Mouse (Mus musculus) cerebellum, adult 11 months (tissue): Measurements from ENCODE around the gene Tmc8.
"Not testable (repeated sequence)": the region's sequence is repeated elsewhere in the genome, so short reads cannot be mapped to it uniquely, and the experiment has no call there.

ENCODE experiments used
- DNase-seq: peaks from one replicate; pipeline ENCODE4 v3.0.0; 2022

Gene Tmc8

DNA sequence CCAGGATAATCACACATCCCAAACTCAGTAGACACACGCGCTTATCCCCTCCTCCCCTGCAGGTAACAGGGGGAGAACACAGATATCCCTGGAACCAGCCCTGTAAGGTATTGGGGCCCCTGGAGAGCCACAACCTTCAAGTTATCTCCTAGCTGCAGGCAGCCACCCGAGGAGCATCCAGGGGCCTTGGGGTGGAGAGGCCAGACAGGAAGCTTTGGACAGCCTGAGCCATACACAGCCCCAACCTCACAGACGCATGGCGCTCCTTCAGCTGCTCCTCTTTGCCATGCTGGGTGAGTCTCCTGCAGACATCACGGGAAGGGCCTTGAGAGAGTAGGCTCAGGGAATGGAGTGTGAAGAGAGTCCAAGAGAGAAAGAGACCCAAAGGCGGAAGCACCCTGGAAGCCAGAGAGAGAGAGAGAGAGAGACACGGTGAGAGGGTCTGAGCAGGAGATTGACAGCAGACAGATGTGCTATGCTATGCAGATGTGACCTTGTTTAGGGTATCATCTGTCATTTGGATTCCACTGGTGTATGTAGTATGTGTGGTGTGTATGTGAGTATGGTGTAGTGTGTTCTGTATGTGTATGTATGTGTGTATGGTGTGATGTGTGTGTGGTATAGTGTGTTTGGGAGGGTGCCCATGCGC lies 15.8 kb downstream of the Tmc8 start, which contains the start of gene 6030468B19Rik:
6030468B19Rik (plus strand) TSS at position 150 of the 649 bp plus-strand sequence.
- no peak for DNase-seq

DNA sequence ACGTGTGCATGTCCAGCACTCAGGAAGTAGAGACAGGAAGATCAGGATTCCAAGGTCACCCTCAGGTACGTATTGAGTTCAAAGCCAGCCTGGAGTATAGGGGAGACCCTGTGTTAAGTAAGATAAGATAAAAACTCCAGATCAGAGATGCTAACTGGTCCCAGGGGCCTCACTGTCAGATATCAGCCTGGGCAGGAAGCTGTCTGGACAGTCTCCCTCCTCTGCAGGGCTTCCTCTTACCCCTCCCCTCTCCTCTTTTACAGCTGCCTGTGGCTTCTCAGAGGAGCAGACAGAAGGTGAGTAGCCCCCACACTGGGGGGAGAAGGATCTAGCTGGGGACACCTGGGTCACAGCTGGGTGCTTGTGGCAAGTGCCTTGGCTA lies 16.3 kb downstream of the Tmc8 start:
- DNase-seq: no peak

DNA sequence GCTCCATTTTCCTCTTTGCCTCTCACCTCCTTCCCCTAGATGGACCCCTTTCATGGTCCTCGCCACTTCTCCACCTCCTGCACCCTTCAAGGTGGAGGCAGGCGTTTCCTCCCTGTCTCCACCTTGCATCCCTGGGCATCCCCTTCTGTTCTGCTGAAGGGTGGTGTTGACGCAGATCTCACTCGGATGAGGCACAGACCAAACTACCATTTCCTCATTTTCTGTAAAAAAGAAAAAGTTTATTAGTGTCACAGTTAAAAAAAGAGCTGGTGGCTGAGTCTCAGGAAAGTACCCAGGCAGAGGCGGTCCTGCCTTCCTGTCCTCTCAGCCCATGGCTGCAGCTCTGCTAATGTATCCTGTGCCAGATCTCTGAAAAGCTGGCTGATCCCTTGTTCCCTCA lies 17.3 kb downstream of the Tmc8 start:
- DNase-seq: no peak

DNA sequence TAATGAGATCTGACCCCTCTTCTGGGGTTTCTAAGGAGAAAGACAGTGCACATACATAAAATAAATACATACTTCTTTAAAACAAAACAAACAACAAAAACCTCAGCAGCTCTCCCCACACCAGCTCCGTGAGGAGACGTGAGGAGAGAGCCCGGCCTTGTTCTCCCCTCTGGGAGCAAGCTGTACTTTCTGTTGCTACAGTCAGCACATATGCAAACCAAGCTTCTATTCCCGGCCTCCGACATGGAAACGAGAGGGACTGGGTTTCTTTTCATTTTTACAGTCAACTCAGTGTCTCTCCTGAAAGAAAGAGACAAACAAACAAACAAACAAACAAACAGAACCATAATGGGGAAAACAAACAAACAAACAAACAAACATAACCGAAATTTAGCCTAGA lies 18.2 kb downstream of the Tmc8 start:
- no peak for DNase-seq

DNA sequence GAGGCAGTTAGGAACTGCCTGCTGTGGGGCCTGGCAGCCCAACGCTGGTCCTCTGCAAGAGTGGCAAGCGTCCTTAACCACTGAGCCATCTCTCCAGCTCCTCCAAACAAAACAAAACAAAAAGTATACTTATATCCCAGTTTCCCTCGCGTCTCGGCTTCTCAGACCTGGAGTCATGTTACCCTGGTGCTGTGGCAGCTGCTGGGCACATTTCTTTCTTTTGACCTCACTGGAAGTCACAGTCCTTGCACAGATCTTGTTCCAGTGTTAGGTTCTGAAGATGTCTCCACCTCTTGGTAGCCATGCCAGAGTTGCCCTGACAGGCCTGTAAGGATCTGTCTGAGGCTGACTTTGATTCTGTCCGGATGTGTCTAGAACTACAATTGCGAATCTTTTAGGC lies 19.8 kb downstream of the Tmc8 start:
- no peak for DNase-seq

DNA sequence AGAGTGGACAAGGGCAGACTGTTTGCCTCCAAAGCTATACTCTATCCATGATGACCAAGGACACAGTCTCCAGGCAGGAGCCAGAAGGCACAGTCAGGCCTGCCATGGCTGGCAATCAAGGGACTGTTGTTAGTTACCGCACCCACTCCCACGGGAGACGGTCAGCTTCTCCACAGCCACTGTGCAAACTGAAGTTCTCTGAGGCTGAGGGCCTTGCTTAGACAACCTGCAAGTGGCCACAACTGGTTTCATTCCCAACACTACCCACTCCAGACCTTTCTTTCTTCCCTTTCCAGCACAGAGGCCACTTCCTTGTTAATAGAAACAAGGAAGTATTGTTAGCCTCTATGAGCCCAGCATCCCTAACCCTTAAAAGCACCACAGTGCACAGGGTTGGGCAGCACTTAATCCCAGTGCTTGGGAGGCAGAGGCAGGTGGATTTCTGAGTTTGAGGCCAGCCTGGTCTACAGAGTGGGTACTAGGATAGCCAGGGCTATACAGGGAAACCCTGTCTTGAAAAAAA lies 21.4 kb downstream of the Tmc8 start:
- no peak for DNase-seq

DNA sequence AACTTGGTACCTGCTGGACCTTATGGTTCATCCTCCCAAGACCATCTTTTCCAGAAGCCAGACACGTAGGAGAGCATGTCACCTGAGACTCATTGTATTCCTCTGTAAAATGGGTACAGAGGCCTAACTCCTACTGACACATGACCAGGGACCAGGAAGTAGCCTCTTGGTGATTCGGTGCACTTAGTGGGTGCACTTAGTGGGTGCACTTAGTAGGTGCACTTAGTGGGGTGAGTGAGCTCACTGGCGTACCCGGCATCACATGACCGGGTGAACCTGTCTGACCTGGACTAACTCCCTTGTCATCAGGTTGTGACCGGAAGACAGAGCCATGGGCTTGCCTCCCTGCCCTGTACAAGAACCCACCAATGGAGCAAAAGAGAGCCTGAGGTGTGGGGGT lies 24.9 kb downstream of the Tmc8 start:
- no peak for DNase-seq

DNA sequence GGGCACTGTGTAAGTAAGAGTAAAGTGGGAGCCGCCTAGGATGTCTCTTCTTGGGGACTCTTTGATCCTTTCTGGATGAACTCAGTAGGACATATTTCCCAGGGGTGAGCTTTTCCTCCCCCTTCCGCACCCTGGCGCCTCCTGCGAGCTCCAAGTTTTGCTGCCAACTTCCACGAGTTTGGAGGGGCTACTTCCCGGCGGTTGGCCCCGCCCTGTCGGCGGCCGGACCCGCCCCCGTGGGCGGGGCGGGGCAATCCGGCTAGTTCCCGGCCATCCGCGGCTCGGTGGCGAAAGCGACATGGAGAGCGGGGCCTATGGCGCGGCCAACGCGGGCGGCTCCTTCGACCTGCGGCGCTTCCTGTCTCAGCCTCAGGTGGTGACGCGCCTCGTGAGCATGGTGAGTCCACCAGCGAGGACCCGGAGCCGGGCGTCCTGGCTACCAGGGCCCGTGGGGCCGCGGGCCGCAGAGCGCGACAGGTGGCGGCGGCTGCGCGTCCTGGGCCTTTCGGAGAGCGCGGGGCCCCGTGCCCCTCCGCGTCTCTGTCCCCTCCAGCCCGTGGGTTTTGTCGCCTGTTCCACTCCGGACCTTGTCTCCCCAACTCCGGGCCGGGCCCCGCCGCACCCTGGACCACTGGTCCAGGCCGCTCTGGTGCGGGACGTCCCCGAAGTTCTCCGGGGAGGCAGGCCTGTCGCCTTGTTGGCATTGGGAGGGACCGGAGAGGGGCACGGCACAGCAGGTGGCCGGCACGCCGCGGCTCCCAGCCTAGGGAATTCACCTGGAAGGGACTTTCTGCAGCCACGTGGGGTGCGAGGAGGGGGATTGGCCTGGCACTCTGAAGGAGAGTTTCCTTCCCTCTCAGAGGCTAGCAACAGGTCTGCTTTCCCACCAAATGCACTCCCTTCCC lies 27.8 kb downstream of the Tmc8 start, which contains the start of the genes Gm20708 and Syngr2:
Gm20708 (plus strand) TSS at position 262 of the 905 bp plus-strand sequence.
Syngr2 (plus strand) TSS at position 262 of the 905 bp plus-strand sequence.
- no peak for DNase-seq

DNA sequence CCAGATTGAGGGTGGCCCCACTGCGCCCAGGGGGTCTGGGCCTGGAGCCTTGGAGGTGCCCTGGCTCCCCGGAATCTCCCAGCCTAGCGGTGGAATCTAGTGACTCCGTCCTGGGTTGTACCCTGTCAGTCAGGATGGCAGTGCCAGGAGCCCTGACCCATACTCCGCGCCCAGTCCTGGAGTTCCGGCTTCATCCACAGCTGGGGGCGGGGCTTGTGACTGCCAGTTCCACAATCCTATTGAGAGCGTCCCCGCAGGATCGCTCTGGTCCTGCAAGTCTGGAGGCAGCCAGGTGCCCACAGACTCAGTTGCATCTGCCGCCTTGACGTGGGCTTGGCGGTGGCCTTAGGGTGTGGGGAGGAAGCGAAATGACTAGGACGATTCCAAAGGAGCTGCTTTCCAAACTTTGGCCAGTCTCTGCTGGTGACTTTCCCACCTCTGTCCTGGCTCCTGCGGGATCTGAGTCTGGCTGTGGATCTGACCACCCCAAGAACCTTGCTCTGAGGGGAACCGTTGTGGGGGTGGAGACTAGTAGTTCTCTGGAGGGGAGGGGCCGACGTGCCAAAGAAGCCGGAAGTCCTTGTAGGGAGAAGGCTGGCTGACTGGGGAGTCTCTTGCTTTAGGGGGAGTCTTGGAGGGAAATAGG lies 28.6 kb downstream of the Tmc8 start:
- DNase-seq: no peak

DNA sequence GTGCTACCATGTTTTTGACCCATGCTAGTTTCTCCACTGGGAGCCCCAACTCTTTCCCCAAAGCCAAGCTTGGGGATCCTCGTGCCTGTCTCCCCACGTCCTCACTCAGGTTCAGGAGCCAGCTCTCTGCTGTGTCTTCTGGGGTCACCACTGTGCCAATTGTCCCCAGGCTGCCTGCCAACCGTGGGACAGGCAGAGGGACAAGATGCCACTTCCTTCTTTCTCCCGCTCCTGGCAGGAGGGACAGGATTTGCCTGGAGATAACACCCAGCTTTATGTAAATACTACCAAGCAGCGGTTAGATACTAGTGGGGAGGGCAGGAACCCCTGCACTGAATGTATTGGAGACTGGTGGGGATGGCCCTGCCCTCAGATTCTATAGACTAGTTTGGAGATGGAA lies 32.0 kb downstream of the Tmc8 start:
- no peak for DNase-seq

DNA sequence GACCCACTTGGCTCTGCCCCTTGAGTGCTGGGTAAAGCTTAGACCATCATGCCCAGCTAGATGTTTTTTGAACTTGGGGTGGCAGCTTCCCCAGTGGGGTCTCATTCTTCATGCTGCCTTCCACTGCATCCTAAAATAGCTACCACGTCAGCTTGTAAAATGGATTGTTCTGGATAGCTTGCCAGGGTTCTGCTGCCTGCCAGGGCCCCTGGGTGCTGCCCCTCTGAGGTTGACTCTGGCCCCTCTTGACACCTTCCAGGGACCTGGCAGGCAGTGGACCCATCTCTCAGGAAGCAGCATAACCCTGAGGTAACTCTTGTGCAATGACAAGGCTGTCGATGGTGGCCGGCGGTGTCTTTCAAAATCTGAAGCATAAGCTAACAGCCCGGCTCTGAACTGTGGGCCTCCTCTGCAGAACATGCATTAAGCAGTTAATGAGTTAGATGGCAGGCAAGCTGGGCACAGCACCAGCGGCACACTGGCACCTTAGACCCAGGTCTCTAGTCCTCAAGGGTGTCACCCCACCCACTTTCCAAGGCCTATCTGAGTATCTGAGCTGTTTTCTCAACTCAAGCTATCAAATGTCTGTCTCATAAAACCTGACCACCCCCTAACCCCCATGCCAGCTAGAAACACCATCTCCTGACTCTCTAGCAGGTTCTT lies 33.0 kb downstream of the Tmc8 start:
- no peak for DNase-seq

DNA sequence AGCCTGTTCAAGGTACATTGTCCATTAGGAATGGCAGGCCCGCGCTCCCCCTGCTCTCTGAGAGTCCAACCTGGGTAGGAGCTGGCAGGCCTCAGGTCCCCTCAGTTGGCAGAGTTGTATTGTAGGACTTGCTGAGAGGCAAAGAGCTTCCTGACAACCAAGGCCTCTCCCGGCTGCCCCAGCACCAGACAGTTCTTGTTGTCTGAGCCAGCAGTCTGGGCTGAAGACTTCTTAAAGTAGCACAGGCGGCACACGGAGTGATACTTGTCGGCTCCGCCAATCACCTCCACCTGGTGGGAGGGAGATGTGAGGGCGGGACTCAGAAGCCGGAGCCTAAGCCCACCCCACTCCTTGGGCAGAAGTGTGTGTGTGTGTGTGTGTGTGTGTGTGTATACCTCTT lies 34.0 kb downstream of the Tmc8 start:
- DNase-seq: not testable (repeated sequence)

DNA sequence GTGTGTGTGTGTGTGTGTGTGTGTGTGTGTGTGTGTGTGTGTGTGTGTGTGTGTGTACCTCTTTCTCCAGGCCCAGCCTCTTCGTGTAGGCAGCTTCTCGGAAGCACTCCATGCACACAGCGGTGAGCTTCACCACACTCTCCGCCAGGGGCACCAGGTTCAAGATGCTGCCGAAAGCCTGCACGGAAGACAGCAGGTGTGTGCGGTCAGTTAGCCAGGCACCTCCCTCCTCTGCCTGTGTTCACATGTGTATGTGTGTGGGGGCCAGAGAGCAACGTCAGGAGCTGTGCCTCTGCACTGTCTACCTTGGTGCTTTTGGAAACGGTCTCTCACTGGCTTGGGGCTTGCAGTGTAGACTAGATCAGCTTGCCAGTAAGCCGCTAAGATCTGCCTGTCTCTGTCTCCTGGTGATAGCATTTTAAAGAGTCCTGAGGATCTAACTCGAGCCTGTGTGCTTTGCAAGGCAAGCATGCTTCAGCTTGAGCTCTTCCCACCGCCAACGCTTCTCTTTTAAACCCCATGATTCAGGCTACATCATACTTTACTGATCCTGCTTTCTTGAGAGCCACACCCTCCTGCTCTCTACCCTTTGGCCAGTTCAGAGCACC lies 34.6 kb downstream of the Tmc8 start:
- DNase-seq: no peak

DNA sequence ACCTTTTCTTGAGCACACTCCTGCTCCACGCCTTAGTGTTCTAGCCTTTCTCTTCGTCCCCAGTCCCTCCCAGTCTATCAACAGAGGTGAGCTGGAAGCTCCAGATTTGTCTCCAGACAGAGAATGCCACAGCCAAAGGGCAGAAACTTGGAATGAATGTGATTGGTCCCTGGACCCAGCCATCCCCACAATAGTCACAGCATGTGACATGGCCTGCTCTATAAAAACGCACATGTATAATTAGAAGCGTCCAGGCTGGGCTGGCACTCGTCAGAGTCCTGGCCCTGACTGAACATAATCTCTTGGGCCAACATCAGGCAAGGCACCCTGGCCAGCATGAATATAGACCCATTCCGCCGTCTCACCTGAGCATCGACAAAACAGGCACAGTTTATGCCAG lies 37.2 kb downstream of the Tmc8 start:
- DNase-seq: no peak

DNA sequence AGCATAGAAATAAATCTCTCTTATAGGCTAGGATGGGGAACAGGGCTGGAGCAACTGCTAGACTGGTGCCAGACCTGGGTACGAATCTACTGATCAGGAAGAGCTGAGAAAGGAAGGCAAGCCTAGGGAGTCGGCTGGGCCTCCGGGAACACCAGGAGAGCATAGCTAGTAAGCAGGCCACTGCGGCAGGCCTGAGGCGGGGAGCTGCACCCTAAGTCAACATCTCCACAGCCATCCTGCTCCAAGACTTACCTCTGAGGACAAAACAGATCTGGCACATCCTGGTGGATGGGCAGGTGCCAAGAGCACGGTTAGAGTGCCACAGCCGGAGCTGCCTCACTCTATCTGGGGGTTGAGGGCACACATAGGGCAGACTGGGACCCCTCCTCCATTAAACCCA lies 38.3 kb downstream of the Tmc8 start:
- no peak for DNase-seq

DNA sequence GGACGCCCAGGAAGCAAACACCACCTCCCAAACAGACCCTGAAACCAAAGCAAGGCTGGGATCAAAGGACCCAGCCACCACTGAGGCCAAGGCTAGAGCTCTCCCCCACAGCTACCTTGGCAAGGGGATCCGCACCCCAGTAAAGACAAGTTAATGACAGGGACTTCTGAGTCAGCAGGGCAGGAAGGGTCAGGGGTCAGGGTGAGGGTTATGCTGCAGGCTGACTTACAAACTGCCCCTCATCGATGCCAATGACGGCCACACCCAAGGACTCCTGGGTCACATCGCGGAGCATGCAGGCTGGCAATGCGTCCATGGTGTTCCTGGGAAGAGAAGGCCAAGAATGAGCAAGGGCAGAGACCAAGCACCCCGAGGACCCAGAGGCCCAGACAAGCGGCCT lies 40.0 kb downstream of the Tmc8 start:
- no peak for DNase-seq

DNA sequence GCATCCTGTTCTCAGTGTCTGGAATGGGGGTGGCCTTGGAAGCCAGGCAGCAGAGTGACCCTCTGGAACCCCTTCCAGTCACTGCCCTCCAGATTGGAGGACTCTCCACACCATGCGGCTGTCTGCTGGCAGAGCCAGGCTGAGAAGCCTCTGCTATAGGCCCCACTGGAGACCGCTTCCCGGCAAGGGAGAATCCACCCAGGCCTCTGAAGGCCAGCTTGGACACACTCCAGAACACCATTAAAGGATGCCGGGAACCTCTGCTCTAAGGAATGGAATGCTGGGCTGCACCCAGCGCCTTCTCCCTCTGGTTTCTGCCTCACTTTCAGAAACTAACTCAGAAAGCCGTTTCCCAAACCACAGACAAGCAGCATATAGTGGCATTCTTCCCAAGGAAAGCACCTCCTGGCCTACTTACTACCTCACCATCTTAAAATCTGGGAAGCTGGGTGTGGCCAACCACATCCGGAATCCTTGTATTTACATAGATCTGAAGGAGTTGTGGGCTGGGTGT lies 40.9 kb downstream of the Tmc8 start:
- DNase-seq: no peak

DNA sequence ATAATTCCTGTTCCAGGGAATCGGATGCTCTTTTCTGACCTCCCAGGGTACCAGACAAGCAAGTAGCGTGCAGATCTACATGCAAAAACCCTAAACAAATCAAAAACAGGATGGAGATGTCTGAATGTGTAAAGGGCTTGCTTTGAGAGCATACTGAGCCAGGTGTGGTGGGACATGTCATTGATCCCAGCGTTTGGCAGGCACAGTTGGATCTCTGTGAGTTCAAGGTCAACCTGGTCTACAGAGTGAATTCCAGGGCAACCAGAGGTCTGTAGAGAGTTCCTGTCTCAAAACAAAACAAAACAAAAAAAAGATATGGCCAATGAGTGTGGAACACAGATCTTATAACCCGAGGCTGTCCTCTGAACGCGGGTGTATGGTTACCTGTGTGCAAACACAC lies 41.5 kb downstream of the Tmc8 start:
- no peak for DNase-seq

DNA sequence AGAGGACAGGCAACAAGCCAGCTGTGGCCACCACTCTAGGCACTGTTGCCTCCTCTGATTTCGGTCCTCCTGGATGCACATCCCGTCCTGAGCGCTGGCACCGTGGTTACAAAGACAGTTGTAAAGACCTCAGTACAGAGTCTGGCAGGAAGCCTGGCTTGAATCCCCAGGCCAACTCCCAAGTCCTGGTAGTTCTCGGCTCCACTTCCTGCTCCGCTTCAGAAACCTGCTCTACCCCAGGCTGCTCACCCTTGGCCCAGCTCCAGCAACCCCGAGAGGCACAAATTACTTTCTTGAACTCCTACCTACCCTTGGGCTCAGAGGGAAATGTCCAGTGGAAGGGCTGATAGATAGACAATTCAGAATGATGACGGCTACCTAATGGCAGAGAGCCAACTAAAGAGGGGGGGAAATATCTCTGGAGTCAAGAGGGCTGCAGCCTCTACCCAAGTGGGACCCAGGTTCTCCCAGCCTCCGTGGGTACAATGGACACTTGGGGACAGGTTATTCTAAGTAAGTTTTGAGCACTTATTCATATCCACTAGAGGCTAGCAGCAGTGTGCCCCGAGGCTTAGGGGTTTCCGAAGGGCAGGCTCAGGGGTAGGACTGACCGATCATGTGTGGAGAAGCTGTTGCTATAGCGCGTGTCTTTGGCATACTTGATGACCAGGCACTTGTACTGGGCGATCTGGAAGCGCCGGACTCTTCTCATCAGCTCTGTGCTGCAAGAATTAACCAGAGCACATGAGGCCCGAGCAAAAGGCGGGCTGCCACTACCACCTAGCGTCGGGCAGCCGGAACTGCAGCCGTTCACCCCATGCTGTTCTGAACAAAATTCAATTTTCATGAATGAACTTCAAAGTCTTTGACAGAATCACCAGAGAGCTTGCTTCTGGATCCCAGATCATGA lies 42.4 kb downstream of the Tmc8 start:
- peak; percentile 67 for DNase-seq

DNA sequence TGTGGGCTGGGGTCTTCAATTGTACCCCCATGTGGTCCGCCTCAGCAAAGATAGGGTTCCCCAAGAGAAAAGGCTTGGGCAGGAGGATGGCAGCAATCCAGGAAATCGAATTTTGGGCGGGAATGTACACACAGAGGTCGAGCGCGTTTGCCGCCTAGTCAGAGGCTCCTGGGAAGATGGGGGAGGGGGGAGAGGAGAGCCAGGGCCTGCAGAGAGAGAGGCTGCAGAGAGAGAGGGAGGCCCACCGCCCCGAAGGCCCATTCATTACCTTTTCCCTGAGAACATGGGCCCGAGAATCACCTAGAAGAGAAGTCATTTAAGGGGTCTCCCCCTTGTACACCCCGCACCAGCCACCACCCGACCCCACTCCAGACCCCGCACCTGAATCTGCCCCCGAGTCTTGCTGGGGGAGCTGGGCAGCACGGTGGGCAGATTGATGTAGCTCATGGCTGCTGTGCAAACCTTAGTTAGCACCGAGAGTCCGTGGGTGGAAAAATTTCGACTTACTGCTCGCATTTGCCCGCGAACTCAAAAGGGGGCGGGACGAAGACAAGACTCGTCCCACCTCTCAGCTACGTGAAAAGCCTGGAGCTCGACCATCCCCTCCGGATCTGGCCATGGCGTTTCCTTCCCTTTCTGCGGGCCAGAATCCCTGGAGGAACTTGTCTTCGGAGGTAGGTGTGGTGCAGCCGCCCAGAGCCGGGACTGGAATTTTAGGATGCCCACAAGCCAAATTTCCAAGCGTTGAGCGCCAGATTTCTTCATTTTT lies 43.6 kb downstream of the Tmc8 start, which contains the start of the genes Afmid and Tk1:
Afmid (plus strand) TSS at position 592 of the 769 bp plus-strand sequence.
Tk1 (minus strand) TSS at position 760 of the 769 bp plus-strand sequence.
- no peak for DNase-seq
